ENCODE assay signal across 9 mouse cellular contexts in genomic region chr6:29433038-29433803, GRCm38 (mm10). TPM values are rescaled to one million over a fixed set of nuclear protein-coding genes. Genes with fewer than 3 reads are reported as not detected.
DNase-seq lines count a peak whose midpoint lies in the region; ATAC-seq and TF ChIP-seq lines count a peak whose summit lies in the region.
"Had no signal": no experiment of that assay in that cellular context is flagged by ENCODE, and none has a peak within 500 bp of the region (broad histone marks: within the 10 kb centered on the region; RNA-seq: fewer than 3 reads in every experiment).

Flnc (plus strand) TSS chr6:29433256.

- WGBS in hindbrain, embryonic 13.5 days, result 2% methylated on average over 65 of the region's 77 CpGs
- WGBS in liver, postnatal 0 days (ENCODE audit: insufficient replicate concordance), result 2% methylated on average over 65 of the region's 77 CpGs

- TF ChIP-seq CTCF in gastrocnemius, adult 2 months (IDR thresholded peaks at IDR 0.05), result no peak
- no peak for TF ChIP-seq CTCF in liver, postnatal 0 days (IDR thresholded peaks at IDR 0.05; ENCODE audit: low read depth)

- no peaks in the 10 kb centered on the region for H3K36me3 ChIP-seq in erythroblast, embryonic 14.5 days (ENCODE audit: control insufficient read depth)
- no peaks in the 10 kb centered on the region for H3K36me3 ChIP-seq in hindbrain, embryonic 13.5 days
- no peaks in the 10 kb centered on the region for H3K36me3 ChIP-seq in liver, postnatal 0 days (replicated peaks; ENCODE audit: insufficient read depth, low read length)

- peak within 1 kb of the TSS; percentile 99 for H3K27ac ChIP-seq in gastrocnemius, adult 2 months
- H3K27ac ChIP-seq in hindbrain, embryonic 13.5 days, result no peak within 1 kb of the TSS
- no peak within 1 kb of the TSS for H3K27ac ChIP-seq in liver, postnatal 0 days (ENCODE audit: low read depth)

- TF ChIP-seq EP300 in liver, postnatal 0 days (IDR thresholded peaks at IDR 0.05; ENCODE audit: low read depth), result no peak

- peak within 1 kb of the TSS; percentile 26 for H3K4me3 ChIP-seq in erythroblast, embryonic 14.5 days (replicated peaks)
- peak within 1 kb of the TSS; percentile 94 for H3K4me3 ChIP-seq in gastrocnemius, adult 2 months
- H3K4me3 ChIP-seq in hindbrain, embryonic 13.5 days, result peak within 1 kb of the TSS; percentile 47
- peak within 1 kb of the TSS; percentile 44 for H3K4me3 ChIP-seq in liver, postnatal 0 days (ENCODE audit: low read depth, low read length)

- ATAC-seq in erythroblast, adult 5-6 weeks (replicated peaks; ENCODE audit: low FRiP score, poor library complexity, severe bottlenecking), result no peak
- no peak for ATAC-seq in hindbrain, embryonic 13.5 days (ENCODE audit: low FRiP score)
- no peak for ATAC-seq in liver, postnatal 0 days

- peak within 1 kb of the TSS; percentile 75 for H3K4me2 ChIP-seq in hindbrain, embryonic 13.5 days
- peak within 1 kb of the TSS; percentile 73 for H3K4me2 ChIP-seq in liver, postnatal 0 days (ENCODE audit: low read depth, low read length)

- intact Hi-C loops in gastrocnemius, adult 2 months (cut with DNase I), result no loop called here

- no peaks in the 10 kb centered on the region; the same call in 1 of the 2 replicates for H3K4me1 ChIP-seq in erythroblast, embryonic 14.5 days (ENCODE audit: control insufficient read depth)
- peaks cover 60% of the 10 kb centered on the region for H3K4me1 ChIP-seq in hindbrain, embryonic 13.5 days (replicated peaks)
- peaks cover 12% of the 10 kb centered on the region; the same call in 1 of the 2 replicates for H3K4me1 ChIP-seq in liver, postnatal 0 days (ENCODE audit: insufficient read depth)

- H3K9me3 ChIP-seq in erythroblast, embryonic 14.5 days (ENCODE audit: control insufficient read depth, low read length), result peaks cover 3% of the 10 kb centered on the region; the same call in 1 of the 2 replicates
- no peaks in the 10 kb centered on the region for H3K9me3 ChIP-seq in hindbrain, embryonic 13.5 days
- no peaks in the 10 kb centered on the region for H3K9me3 ChIP-seq in liver, postnatal 0 days (ENCODE audit: low read length)

- DNase-seq in adrenal gland, postnatal 36 days, result peak; percentile 35 to 46
- DNase-seq in gastrocnemius, adult 2 months, result peak; percentile 86
- peak; percentile 29 for DNase-seq in liver, postnatal 0 days
- DNase-seq in retina, embryonic 14.5 days (ENCODE audit: low spot score), result peak; percentile 42
- DNase-seq in spleen, adult 12 weeks (ENCODE audit: low spot score), result no peak

- H3K9ac ChIP-seq in hindbrain, embryonic 13.5 days, result peak within 1 kb of the TSS; percentile 68
- peak within 1 kb of the TSS; percentile 36 for H3K9ac ChIP-seq in liver, postnatal 0 days (replicated peaks)

- H3K27me3 ChIP-seq in erythroblast, embryonic 14.5 days (ENCODE audit: control insufficient read depth), result peaks cover 70% of the 10 kb centered on the region
- peaks cover 52% of the 10 kb centered on the region for H3K27me3 ChIP-seq in hindbrain, embryonic 13.5 days
- H3K27me3 ChIP-seq in liver, postnatal 0 days (ENCODE audit: insufficient read depth, low read length), result peaks cover 60% of the 10 kb centered on the region

RNA-seq across cellular contexts. Expression of gene Flnc, which starts in this region (rescaled TPM):
- not detected in 2 replicates for polyA plus RNA-seq in erythroblast, embryonic 14.5 days (2012)
- total RNA-seq in erythroblast, adult 5-6 weeks (2015; ENCODE audit: low replicate concordance), result not detected in 2 replicates
- total RNA-seq in erythroblast, adult 5-6 weeks (2017; ENCODE audit: low replicate concordance), result not detected in 2 replicates
- total RNA-seq in adrenal gland, postnatal 36 days (2021), result 1 to 10 TPM; 4.7 to 5.1 TPM
- total RNA-seq in gastrocnemius, adult 2 months (2021), result 100 to 1,000 TPM; 285 to 430 TPM
- polyA plus RNA-seq in hindbrain, embryonic 13.5 days (2015; fragmentation: Nextera tagmentation; extraction: Ambion mirVana), result 5.0 and 5.8 TPM in 2 replicates
- polyA plus RNA-seq in liver, postnatal 0 days (2015; fragmentation: Nextera tagmentation; extraction: Ambion mirVana), result 0.07 and 0.24 TPM in 2 replicates
- total RNA-seq: neutrophil, adult 5-6 weeks had no signal

Comparison
In these comparisons a context has a peak if more than half of its experiments do, and no peak if none do; other contexts are left out.
1. RNA of gene Flnc (total RNA-seq): 285 to 430 TPM in gastrocnemius, adult 2 months; 4.7 to 5.1 TPM in adrenal gland, postnatal 36 days and not detected in erythroblast, adult 5-6 weeks; every median in the first group is over 10 times any median in the second.
2. Peak in DNase-seq, H3K4me3 ChIP-seq, H3K9ac ChIP-seq and H3K4me2 ChIP-seq in liver, postnatal 0 days; RNA of the gene not detected or under 1 TPM.
3. H3K4me3 ChIP-seq: peak in every context shown above with its lines; median percentile 94 in gastrocnemius, adult 2 months; 47 in hindbrain, embryonic 13.5 days; 44 in liver, postnatal 0 days; 26 in erythroblast, embryonic 14.5 days.